Mouse (Mus musculus): ENCODE measurements around the gene Jak2.

Gene Jak2

DNA sequence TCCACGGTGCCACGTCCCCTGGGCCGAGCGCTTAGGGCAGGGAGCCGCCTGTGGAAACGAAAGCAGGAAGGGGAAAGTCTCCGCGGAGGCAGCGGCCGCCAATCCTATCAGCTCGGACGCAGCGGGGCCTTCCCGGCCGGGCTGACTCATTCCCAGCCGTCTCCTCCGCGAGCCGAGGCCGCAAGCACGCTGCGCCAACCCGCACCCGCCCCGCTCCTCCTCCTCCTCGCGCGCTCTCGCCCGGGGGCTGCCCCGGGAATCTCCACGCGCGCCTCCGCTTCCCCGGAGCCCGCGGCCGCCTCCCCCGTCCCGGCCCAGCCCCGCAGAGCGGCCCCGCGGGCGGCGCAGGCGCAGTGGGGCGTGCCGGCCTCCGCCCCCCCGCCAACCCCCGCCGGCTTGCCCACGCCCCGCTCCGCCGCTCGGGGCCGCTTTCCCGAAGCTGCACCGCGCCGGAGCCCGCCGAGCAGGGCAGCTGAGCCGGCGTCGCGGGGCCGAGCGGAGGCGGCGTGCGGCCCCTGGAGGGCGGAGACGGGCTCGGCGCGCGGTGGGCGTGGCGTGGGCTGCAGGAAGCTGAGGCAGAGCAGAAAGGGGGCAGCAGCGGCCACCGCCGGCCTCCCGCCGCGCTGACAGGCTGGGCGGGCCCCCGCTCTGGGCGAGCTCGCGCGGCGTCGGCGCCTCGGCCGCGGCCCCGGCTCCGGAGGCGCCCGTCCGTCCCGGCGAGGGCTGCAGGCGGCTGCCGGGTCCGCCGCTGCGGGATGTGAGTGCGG lies at the start of gene Jak2:
Gene Jak2 (plus strand): TSS at position 638 of the 767 bp plus-strand sequence.
- CTCF ChIA-PET = interaction anchor here (0.5 to 2.1 kb wide), 13 partner anchors 11 to 250 kb away, joined by 3 to 9 read pairs (median 4); no protein-coding TSS in a partner anchor
- POLR2A ChIA-PET = interaction anchor here (0.6 to 1.9 kb wide), 22 partner anchors 9 to 452 kb away, joined by 3 to 10 read pairs (median 5); partner anchors contain the start of genes Rcl1 (in 2 of the 4) and Ak3 (in 1 of the 4)

DNA sequence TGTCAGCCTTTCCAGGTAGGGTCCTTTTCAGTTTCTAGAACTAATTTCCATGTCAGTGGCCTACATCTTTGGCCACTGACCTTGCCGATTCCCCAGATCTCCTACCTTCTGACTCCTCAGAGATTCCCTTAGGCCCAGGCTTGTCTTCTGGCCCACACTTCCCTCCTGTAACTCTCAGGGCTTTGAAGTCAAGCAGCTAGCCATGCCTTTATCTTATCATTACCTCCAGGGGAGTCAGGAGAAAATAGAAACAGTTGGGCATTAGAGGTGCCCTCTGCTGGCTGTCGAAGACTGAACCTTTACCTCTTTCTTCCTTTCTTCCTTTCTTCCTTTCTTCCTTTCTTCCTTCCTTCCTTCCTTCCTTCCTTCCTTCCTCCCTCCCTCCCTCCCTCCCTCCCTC lies 48.3 kb upstream of the Jak2 start:
- POLR2A ChIA-PET = interaction anchor here in 1 of 4 experiments (0.5 kb wide), 1 partner anchor 54 kb away, joined by 3 read pairs; no protein-coding TSS in a partner anchor
- CTCF ChIA-PET = interaction anchor here in 1 of 4 experiments (0.8 kb wide), 1 partner anchor 139 kb away, joined by 3 read pairs; no protein-coding TSS in a partner anchor

DNA sequence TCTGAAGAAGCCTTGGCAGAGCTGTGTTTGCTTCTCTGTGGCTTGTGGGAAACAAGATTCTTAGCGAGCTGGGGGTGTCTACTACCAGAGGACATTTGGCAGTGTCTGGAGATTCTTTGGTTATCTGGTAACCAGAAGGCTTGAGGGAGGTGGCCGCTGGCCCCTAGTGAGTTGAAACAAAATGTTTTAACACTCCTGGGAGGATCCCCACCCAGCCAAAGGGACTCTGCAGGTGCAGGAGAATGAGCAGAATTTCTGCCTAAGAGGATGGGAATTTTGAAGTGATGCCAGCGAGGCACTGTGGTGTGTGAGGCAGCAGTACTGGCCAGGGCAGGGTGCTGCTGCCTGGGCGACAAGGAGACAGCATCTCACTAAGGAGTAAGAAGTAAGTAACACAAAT lies 47.0 kb upstream of the Jak2 start:
- CTCF ChIA-PET = no interaction called here
- POLR2A ChIA-PET = no interaction called here

DNA sequence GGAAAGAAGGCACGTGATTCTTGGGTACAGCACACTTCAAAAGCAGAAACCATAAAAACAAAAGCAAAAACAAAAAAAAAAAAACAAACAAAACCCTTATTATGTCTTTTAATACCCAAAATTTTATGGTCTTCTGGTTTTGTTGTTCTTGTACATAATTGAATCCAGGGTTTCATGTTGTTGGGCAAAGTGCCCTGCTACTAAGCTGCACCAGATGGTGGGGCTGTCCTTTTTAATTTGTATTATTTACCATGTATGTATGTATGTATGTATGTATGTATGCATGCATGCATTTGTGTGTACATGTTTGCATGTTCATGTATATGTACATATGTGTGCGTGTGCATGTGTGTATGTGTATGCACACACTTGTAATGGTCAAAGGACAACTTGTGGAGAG lies 46.4 kb upstream of the Jak2 start:
- ChIA-PET CTCF (no interaction called here), POLR2A (interaction anchor here in 1 of 4 experiments (0.7 kb wide), 1 partner anchor 12 kb away, joined by 4 read pairs; no protein-coding TSS in a partner anchor)

DNA sequence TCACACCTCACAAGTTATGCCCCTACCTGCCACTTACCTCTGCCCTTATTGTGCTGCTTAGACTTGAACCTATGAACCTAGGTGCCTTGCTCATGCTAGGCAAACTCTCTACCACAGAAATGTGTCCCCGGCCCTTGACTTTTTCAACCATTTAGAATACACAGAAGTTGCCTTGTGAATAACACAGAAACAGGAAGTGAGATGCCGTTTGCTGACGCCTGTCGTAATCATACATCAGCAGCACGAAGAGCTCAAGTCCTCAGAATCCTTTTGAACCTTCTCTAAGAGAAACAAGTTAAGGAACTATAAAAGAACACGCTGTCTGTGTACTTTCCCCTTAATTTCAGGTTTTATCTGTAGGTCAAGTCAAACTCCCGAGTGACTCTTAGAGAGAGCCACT lies 41.7 kb upstream of the Jak2 start:
- ChIA-PET CTCF (interaction anchor here (0.6 to 1.4 kb wide), 9 partner anchors 62 to 146 kb away, joined by 3 to 8 read pairs (median 3); no protein-coding TSS in a partner anchor), POLR2A (interaction anchor here in 1 of 4 experiments (1.7 kb wide), 1 partner anchor 143 kb away, joined by 4 read pairs; no protein-coding TSS in a partner anchor)

DNA sequence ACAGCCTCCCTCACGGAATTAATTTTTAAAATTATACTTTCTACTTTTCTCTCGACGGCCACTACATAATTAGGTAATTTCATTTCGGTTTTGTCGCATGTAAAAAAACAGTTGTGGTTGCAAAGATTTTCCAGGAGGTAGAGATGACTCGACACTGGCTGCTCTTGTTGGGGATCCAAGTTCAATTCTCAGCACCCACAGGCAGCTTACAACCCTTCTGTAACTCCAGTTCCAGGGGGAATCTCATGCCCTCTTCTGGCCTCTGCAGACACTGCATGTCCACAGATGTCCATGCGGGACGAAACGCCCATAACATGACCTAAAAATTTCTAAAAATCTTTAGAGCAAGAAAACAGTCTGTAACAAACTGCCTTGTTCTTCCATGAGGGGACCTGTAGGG lies 41.3 kb upstream of the Jak2 start:
- CTCF ChIA-PET = interaction anchor here (0.6 to 1.4 kb wide), 9 partner anchors 62 to 146 kb away, joined by 3 to 8 read pairs (median 3); no protein-coding TSS in a partner anchor
- POLR2A ChIA-PET = interaction anchor here in 1 of 4 experiments (1.7 kb wide), 1 partner anchor 143 kb away, joined by 4 read pairs; no protein-coding TSS in a partner anchor

DNA sequence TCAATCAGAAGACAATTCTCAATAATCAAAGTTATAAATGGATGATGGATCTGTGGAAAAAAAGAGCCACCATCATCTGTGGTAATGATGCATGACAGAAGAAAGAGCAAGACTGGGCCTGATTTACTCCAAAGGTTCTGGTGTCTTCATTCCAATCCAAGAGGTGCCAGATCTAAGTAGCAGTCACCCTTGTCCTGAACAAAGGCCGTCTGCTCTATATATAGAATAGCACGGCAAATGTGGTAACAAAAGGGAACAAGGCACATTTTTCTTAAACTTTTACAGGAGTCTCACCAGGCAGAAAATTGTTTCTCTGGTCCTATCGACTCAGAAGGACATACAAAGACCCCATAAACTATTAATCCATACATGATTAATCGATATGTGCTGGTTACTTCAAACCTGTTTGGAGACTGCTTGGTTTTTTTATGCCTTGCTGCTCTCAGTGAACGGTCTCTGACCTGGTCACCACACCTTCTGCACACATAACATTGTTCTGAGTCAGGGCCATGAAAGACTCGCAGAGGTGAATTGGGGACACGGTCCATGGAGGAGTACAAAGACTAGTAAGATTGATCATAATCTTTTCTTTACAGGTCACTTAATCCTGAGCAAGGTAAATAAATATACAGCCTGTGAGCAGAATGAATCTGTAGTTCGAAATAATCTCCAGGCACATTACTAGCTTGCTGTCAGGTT lies 35.7 kb upstream of the Jak2 start:
- ChIA-PET CTCF (interaction anchor here in 1 of 4 experiments (0.5 to 0.7 kb wide), 2 partner anchors 403 to 409 kb away, joined by 3 to 6 read pairs; no protein-coding TSS in a partner anchor), POLR2A (interaction anchor here in 1 of 4 experiments (0.9 kb wide), 1 partner anchor 168 kb away, joined by 4 read pairs; the partner anchor contains the start of gene Ak3)

DNA sequence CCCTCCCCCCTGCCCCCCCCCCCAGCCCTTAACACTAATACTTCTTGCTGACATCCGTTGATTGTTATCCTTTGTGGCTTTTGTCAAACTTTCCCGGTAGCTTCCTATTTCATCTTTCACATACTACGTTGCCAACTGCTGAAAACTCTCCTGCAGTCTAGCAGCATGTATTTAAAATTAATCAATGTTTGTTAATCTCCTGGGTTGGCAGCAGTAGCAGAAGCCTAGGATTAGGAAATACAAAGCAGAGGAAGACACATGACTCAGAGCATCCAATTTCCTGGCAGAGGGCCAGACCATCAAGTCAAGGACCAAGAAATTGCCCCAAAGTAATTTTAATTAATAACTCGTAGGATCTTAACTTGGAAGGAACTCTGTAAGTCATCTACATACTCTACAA lies 29.8 kb upstream of the Jak2 start:
- POLR2A ChIA-PET = no interaction called here
- CTCF ChIA-PET = no interaction called here

DNA sequence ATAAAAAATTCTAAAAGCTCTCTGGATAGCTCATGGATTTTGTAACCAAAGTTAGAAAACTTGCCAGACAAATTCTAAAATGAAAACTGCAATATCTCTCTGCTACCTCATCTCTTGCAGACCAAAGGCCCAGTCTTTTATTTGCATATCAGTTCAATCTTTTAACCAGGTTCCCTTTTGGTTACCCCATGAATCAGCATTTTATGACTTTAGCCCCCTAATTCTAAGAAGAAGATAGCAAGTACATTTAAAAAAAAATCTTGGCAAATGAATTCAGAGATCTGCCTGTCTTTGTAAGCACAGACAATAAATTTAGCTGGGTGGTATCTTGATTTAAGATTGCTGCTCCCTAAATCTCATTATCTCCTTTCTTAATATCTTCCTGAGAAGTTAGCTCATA lies 26.7 kb upstream of the Jak2 start:
- POLR2A ChIA-PET = interaction anchor here in 1 of 4 experiments (0.6 kb wide), 1 partner anchor 122 kb away, joined by 3 read pairs; no protein-coding TSS in a partner anchor
- CTCF ChIA-PET = no interaction called here

DNA sequence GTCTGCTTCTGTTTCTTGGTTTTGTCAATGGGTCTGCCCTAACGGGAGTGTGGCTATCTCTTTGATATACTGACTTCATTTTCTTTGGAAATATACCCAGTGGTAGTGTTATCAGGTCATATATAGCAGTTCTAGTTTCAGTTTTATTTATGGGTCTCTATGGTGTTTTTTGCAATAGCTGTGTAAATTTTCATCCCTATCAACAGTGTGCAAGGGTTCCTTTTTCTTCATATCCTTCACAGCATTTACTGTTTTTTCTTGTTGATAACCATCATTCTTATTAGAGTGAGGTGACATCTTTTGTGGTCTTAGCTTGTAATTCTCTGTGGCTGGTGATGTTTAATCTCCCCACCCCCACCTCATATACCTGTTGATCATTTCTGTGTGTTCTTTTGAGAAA lies 24.6 kb upstream of the Jak2 start:
- ChIA-PET POLR2A (no interaction called here), CTCF (interaction anchor here in 1 of 4 experiments (0.6 kb wide), 1 partner anchor 179 kb away, joined by 4 read pairs; no protein-coding TSS in a partner anchor)

DNA sequence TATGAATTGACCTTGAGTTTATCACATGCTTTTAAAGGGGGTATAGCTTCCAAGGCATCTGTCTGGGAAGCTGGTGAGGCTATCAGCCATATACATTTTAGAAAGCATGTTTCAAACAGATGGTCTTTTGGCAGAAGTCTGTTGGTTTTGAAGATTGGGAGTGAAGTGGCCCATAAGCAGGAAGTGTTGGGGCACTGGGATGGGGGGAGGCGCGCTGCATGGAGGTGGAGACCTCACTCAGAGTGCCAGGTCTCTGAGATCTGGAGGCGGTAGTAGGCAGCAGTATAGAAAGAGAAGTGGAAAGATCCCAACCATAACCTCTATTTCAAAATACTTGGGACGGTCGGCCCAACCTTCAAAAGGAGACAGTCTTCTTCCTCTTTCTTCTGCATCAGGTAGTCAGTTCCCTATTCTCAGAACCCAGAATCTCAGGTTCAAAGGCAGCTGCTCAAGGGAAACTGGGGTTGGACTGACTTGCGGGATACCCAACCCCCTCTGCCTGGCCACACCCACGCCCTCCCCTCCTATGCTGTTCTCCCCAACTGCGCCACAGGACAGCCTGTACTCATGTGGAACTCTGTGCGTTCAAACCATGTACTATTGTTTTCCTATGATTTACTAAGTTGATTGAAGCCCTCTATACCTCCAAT lies 23.6 kb upstream of the Jak2 start:
- POLR2A ChIA-PET = interaction anchor here in 1 of 4 experiments (1.0 kb wide), 1 partner anchor 10 kb away, joined by 4 read pairs; no protein-coding TSS in a partner anchor
- CTCF ChIA-PET = no interaction called here

DNA sequence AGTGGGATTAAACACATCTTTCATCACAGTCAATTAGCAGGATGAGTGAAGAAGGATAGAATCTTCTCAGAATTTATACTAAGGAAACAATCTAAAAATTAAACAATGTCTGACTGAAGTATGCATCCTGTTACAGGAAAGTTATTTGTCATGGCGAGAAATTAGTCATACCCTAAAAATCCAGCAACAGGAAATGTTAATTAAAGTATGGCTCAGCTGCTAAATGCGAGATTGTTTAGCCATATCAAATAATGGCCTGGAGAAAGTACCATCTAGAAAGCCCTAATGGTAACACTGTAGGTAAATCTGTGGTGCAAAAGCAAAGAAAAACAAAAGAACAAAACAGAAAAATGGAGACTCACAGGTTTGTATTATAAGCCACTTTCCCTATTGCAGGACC lies 22.6 kb upstream of the Jak2 start:
- POLR2A ChIA-PET = interaction anchor here in 1 of 4 experiments (1.0 kb wide), 1 partner anchor 11 kb away, joined by 4 read pairs; no protein-coding TSS in a partner anchor
- CTCF ChIA-PET = no interaction called here

DNA sequence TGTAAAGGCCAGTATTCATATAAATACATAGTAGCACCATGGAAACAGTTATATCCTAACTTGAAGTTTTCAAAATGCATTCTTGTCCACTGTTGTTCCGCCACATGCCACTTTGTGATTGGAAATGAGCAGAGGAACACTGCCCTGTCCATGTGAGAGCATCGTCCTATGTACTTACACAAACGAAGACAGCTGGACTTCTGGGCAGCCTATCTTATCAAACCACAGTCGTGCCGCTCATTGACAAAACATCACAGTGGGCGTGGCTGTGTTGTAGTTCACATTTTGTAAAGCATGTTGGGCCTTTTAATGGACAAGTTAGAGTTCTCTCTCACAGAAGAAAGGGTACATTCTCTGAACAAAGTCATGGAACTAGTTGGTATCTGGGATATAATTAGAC lies 18.9 kb upstream of the Jak2 start:
- CTCF ChIA-PET = no interaction called here
- POLR2A ChIA-PET = interaction anchor here in 2 of 4 experiments (0.5 to 0.6 kb wide), 2 partner anchors 61 to 103 kb away, joined by 3 read pairs; no protein-coding TSS in a partner anchor

DNA sequence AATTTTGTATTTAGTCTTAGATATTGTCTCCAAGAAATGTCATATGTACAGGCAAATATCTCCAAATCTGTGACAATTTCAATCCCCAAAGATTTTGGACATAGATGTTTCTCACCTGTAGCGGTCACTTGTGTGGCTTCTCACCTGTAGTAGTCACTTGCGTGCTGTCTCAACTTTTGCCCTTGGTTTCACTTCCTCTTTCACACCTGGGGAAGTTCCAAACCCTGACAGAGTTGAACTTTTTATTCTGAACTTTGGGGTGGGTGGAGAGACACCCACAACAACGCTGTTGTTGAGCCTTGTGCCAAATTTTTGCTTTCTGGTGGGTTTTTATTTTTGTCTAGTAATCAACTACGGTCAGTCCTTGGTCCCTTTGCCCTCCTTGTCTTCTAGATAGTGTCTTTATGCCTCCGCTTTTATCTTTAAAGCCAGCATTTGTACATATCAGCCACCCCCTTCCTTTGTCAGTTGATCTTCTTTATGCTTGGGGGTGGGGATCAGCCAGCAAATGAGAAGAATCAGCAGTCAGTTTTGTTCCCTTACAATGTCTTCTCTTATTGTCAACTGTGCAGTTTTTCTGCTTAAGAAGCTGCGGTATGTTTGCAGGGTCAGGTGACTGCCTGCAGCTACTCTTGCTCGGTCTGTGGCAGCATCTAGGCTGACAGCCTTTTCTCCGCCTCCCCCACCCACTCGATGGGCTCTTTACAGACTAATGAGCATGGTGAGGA lies 14.8 kb upstream of the Jak2 start:
- POLR2A ChIA-PET = no interaction called here
- CTCF ChIA-PET = no interaction called here

DNA sequence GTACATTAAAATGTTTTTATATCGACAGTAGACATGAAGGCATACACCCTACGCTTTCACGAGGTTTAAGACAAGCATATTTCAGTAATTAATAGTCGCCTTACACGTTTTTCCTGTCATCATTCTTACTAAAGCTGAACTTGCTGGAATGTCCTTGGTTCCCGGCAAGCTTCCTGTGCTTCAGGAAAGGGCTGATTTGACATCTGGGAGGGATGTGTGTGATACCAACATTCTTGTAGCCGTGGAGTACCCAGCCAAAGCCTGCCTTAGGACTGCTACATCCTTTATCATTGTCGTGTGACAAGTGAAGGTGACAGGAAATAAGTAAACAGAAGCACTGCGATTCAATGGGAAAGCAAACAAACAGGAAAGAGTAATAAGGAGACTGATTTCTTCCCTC lies 13.5 kb upstream of the Jak2 start:
- CTCF ChIA-PET = interaction anchor here in 1 of 4 experiments (1.1 kb wide), 1 partner anchor 263 kb away, joined by 3 read pairs; no protein-coding TSS in a partner anchor
- POLR2A ChIA-PET = interaction anchor here in 2 of 4 experiments (0.6 to 1.6 kb wide), 2 partner anchors 13 to 389 kb away, joined by 3 to 7 read pairs; partner anchors contain the start of gene Jak2 (in 1 of the 2)

DNA sequence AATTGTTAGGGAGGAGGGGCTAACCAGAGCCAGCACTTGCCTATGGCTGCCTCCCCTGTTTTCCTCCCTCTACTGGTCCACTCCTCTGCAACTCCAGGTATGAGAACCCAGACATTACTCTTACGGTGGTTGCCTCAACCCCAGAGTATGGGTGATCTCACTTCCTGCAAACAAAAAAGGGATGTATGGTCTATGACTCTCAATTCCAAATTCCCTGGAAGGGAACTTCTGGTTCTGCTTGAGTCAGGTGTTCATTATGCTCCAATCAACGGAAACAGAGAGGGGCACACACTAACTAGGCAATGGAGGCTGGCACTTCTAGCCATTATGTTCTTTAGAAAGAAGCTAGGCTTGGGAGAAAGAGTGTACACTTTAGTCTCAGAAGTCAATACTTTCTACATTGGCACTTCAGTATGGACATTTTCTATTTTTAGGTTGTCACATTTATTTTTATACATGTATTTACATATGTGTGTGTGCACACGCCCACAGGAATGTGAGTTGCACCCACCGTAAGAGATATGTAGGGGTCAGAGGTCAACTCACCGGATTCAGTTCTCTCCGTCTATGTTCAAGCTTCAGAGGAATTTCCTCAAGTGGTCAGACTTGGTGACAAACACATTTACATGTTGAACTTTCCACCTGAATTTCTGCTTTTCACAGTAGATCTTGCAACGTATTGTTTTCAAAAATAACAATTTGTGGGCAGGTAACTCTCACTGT lies 12.0 kb upstream of the Jak2 start:
- CTCF ChIA-PET = interaction anchor here in 2 of 4 experiments (0.6 to 1.1 kb wide), 3 partner anchors 149 to 261 kb away, joined by 3 read pairs; no protein-coding TSS in a partner anchor
- POLR2A ChIA-PET = interaction anchor here in 1 of 4 experiments (0.7 to 1.6 kb wide), 2 partner anchors 12 to 473 kb away, joined by 3 to 7 read pairs; partner anchors contain the start of gene Jak2

DNA sequence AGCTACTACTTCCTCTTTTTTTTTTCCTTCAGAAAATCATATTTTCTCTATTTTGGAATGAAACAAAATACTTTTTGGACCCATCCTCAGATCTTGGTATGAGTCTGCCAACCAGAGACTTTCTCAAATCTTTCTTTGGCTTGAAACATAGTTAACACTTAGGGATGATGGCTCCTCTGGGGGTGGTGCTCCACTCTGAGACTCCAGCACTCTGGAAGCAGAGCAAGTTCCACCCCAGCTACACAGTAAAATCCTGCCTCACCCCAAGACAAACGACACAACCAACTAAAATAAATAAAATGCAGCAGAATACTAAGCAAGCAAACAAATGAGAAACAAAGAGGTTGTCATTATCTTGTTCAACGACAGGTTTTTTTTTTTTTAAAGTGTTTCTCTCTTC lies 11.0 kb upstream of the Jak2 start:
- POLR2A ChIA-PET = interaction anchor here in 3 of 4 experiments (0.5 to 1.4 kb wide), 4 partner anchors 9 to 261 kb away, joined by 3 to 4 read pairs (median 4); partner anchors contain the start of gene Rcl1 (in 1 of the 3)

More for the DNA sequence above, 11.0 kb upstream of the Jak2 start:
- CTCF ChIA-PET = interaction anchor here in 1 of 4 experiments (0.7 kb wide), 1 partner anchor 99 kb away, joined by 6 read pairs; no protein-coding TSS in a partner anchor

Data from embryonic stem cell, embryonic (primary cell).